Mouse (Mus musculus) right cerebral cortex, adult 2 months (tissue): ENCODE measurements around the gene Jaml.
A peak's percentile ranks its signal among the peaks of the same experiment; 100 is the strongest.
"Not testable (repeated sequence)": the region's sequence is repeated elsewhere in the genome, so short reads cannot be mapped to it uniquely, and the experiment has no call there.

Experiments used
- DNase-seq, 2 experiments: peaks; one replicate each; pipeline ENCODE4 v3.0.0; 2021 to 2022; ENCODE audit warnings: low spot score in 2 of 2

Jaml gene

DNA sequence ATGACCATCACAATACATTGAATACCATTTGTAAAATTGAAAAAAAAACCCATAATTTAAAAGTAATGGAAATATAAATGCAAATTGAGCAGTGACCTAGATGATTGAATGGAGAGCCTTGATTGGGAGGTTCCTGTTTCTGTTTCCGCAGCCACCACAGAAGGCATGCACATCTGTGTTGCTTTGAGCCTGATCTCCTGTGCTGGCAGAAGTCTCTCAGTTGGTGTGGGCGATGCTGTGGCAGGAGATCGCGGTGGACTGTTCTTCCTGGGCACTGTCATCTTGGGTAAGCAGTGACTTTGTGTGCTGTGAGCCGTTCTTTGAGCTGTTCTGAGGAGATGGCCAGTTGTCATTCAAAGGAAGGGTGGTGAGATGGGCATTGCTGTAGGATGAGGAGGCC lies at the start of gene Jaml:
Gene Jaml, plus strand, starts transcription at position 173 of the 400 bp plus-strand sequence.
- DNase-seq, result no peak

DNA sequence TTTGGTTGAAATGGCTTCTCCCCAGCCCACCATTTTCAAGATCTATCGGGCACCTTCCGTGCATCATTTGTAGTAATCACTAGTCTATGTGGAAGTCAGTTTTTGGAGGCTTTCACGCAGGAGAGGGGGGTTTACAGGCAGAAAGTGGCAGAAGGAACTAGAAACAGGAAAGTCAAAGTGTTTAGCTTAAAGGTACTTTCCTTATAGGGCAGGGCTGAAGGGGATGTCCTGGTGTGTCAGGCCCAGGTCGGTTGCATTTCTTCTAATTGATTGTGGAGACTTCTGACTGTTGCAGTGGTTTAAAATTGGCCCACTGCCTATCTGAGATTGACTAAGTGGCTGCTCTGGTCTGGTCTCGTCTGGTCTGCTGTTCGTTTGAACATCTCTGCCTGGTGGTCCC lies 48.6 kb upstream of the Jaml start:
- no peak for DNase-seq

DNA sequence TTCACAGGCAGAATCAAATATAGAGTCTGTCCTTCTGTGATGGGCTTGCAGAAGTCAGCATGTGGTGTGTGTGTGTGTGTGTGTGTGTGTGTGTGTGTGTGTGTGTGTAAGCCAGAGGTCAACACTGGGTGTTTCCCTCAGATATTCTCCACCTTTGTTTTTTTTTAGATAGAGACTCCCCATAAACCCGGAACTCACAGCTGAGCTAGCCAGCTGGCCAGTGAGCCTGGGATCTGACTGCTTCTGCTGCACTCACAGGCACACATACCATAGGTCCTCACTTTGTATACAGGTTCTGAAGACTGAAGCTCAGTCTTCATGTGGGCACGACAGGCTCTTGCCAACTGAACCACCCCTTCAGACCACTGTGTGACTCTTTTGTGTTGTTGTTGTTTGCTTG lies 46.7 kb upstream of the Jaml start:
- no peak for DNase-seq

DNA sequence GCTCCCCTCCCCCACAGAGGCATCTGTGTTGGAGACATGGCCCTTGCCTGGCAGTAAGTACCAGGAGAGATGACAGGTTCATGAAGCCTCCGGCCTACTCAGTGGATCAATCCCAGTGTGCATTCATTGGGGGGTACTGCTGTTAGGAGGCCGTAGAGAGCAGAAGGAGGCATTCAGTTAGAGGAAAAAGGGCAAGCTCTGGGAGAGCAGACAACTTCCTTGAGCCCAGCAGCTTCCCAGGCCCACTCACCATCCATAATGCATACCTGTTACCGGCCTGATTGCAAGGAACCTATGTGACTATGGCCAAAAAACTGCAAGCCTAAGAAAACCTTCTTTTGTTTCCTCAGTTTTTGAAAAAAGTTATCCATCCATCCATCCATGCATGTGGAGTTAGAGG lies 44.5 kb upstream of the Jaml start:
- DNase-seq, result no peak

DNA sequence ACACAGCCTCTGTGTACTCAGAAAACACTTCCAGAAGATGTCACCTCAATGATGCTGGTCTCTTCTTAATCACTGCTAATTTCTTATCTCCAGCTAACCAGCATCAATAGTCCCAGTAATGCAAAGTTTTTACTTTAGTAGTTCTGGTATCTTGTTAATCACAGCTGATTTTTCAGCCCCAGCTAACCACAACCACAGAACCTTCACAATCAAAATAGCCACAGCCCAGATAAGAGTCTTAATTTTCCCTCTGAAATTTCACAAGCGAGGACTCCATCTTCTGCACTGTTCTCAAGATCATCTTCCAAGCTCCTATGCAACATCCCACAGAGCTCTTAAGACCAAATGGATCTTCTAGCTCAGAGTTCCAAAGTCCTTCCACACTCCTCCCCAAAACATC lies 41.2 kb upstream of the Jaml start:
- DNase-seq, result not testable (repeated sequence)

DNA sequence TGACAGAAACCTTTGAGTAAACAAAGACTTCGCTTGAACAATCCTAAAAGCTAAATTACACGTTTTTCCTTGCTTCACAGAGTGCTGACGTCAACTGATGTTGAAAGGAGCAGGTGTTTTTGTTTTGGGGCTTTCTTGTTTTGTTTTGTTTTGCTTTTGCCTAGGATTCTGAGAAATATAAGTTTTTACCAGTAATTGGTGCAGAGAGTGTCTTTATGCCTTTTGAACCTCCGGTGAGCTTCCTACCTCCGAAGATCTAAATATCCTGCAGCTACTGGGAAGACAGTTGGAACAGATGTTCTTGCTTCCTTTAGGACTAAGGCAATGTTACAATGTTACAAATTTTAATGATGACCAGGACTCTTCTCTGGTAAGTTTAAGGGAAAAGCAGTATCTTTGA lies 39.5 kb upstream of the Jaml start, which contains the start of gene Mpzl2:
Gene Mpzl2, plus strand, starts transcription at position 301 of the 400 bp plus-strand sequence.
- no peak for DNase-seq

DNA sequence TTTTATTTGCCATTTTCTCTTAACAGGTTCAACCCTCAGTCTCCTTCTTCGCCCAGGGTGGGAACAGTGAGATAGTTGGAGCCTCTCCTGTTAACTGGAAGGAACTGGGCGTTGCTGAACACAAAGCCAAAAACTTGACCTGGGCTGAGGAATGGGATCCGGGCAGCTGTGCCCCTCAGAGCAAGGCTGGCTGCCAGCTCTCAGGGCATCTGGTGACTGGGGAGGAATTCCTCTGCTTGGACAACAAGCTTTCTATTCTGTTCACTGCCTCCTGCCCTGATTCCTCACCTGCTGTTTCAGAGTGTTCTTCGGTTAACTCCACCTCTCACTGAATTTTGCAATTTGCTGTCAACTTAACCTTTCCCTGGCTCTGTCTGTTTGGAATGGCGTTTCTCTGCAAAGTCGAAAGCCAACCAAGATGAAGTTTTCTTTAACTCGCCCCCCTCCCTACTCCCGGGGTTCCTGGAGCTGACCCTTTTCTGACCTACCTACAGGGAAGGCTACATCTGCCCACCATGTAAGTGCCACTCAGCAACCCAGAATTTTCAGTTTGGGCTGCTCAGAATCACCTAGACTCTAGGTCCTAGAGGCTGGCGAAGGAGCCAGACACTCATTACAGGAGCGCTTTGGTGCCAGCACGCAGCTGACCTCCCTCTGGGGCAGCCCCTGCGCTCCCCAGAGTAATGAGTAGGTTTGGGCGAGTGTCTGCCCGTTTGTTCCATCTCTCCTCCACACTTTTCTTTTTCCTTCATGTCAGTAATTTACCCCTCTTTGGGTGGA lies 38.7 kb upstream of the Jaml start:
- no peak for DNase-seq

DNA sequence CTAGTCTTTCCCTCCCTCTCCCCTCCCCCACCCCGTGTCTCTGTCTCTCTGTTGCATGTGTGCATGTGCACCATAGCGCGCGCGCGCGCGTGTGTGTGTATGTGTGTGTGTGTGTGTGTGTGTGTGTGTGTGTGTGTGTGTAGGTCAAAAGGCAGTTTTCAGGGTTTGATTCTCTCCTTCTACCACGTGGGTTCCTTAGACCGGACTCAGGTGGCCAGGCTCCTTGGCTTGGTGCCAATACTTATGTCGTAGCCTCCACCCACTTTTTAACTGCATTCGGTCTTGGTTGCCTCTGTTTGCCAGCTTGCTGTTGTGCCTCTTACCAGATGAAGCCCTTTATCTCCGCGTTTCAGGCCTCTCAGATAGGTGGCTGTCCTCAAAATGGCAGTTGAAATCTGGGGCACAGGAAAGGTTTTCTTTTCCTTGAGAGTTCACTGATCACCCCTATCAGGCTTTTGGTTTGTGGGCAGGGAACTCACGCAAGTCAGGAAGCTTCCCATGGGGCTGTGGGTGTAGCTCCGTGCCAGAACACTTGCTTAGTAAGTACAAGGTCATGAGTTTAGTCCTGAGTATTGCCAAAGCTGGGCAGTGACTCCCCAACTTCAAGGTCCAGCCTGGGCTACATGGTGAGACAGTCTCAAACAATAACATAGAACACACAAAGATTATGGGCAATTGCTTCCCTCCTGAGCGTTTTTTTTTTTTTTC lies 37.7 kb upstream of the Jaml start:
- no peak for DNase-seq

DNA sequence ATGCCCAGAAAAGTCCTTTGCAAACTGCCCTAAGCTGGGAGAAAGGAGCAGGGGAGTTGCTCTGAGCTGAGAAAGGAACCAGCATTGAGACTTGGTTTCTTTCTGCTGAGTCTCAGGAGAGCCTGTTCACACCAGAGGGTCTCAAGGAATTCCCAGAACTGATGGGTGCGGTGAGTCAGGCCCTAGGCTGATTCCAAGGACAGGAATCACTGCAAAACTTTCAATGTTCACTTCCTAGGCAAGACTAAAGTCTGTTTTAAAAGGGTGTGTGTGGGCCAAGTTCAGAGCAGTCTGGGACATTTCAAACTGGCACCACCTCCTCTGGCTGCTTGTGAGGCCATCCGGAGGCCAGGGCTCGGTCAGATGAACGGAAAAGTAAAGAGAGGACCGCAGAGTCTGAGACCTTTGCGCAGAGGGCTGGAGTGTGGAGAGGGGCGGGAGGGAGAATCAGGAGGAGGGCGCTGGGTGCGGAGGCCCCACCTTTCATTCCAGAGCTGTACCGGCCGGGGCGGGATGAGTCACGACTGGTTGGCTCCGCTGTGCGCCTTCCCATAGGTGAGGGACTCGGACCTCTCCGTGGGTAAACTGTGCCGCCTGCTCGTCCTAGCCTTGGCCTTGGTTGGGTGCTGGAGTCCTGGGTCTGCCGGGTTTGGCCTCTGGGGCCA lies 36.8 kb upstream of the Jaml start:
- DNase-seq, result no peak

DNA sequence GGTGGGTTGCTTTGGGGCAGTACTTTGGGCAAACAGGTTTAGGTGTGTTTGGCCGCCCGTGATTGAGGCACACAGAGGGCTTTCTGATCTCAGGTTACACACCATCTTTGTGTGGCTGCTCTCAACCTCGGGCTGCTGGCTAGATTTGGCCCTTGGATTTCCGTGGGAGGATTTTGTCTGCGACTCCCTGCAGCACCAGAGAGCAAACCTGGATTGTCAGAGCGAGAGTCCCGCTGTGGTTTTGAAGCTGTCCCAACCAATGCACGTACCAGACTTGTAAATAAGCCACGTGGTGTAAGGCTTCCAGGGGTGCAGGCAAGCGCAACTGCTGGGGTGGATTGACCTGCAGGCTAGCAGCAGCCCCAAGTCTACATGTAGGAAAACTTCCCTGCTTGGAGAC lies 36.0 kb upstream of the Jaml start:
- DNase-seq, result no peak

DNA sequence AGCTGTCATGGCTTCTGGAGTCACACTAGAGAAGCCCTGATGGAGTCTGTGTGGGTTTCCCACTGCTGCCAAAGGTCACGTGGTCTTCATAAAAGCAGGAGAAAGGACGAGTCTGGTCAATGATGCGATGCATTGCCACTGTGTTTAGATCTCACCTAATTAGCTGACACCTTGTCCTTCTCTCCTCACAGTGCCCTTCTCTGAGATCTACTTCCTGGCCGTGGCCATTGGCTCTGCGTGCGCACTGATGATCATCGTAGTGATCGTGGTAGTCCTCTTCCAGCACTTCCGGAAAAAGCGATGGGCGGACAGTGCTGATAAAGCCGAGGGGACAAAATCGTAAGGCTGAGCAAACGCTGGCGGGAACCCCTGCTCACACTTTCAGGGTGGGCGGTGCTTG lies 32.0 kb upstream of the Jaml start:
- DNase-seq, result no peak

DNA sequence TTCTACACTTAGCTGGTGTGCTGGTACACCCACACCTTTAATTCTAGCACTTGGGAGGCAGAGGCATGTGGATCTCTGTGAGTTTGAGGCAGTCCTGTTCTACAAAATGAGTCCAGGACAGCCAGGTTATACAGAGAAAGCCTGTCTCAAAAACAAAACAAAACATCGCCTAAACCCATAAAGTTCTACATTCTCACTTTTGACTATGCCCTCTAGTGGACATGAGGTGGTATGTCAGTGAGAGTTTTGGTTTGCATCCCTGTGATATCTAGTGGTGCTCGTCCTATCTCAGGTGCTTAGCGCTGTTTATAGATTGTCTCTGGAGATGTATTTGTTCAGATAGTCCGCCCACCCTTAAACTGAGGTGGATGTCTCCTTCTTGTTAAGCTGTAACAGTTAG lies 30.5 kb upstream of the Jaml start:
- DNase-seq, result peak; percentile 14 to 25

DNA sequence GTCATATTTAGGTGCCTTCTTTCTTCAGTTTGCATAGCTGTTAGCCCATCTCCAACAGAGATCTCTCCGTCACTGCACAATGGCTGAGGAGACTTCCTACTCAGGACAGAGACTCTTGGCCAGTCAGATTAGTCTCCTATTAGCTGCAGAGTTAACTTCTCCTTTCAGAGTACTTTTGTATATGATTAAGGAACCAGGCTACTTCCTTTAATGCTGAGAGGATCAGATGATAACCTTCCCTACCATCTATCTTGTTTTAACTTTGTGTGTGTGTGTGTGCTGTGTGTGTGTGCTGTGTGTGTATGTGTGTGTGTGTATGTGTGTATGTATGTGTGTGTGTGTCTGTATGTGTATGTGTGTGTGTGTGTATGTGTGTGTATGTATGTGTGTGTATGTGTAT lies 29.3 kb upstream of the Jaml start:
- no peak for DNase-seq

DNA sequence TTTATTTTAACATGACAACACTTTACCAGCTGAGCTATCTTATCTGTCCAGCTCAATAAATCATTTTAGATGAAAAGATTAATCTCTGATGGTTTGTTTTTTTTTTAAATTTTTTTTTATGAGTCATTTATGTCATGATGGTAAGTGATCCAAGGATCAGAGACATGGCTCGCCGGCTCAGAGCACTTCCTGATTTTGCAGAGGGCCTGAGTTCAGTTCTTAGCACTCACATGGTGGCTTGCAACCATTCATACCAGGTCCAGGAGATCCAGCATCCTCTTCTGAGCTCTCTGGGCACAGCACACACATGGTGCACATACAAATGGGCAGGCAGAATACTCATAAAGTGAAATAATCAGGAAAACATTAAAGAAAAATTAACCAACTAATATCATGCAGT lies 28.7 kb upstream of the Jaml start:
- DNase-seq, result no peak

DNA sequence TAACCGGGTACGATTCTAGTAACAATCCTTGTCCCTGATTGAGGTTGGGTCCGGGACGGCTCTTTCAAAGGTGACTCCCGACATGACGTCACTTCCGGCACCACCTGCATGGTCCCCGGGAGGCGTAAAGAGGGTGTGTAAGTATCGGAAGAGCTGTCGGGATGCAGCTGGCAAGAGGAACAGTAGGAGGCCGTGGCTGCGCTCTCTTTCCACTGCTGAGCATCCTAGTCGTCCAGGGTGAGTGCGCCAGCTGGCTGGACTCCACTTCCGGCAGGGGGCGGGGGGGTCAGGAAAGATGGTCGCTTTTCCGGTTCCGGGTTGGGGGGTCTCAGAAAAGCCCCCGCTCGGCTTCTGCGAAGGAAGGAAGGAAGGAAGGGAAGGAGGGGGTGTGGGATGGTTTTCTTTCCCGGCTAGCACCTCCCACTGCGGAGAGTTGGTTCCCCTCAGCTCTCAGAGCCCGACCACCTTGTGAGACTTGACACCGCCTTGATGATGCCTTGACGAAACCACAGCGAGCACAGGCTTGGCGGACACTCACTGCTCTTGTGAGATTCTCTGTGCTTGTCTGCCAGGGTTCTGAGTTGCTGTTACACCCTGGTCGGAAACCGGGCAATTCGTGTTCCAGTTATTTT lies 23.8 kb upstream of the Jaml start, which contains the start of gene Mpzl3:
Gene Mpzl3, plus strand, starts transcription at position 105 of the 632 bp plus-strand sequence.
- DNase-seq, result peak; percentile 85 to 91

DNA sequence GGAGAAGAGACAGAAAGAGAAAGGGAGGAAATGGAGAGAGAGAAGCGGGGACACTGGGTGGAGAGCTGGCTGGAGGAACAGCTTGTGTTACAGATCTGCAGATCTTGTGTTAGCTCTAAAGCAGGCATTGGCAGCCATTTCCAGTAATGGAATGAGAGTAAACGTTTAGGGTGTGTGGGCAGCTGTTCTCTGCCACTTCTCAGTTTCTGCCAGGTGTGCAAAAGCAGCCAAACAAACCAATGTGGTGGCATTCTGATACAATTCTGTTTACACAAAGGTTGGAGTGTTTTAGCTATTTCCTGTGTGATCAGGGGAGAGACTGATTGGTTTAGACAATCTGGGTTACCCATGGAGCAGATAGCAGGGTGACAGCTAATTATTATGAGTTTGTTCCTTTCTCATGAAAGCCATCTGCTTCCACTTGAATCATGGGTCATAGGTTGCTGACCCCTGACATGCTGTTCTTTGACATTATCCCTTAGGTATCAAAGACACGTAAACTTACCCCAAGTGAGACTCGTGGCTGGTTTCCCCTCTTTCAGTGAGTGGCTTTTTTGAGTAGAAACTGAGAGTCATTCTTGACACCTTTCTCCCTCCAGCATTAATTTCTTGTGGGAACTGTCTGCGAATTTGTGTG lies 20.6 kb upstream of the Jaml start:
- no peak for DNase-seq

DNA sequence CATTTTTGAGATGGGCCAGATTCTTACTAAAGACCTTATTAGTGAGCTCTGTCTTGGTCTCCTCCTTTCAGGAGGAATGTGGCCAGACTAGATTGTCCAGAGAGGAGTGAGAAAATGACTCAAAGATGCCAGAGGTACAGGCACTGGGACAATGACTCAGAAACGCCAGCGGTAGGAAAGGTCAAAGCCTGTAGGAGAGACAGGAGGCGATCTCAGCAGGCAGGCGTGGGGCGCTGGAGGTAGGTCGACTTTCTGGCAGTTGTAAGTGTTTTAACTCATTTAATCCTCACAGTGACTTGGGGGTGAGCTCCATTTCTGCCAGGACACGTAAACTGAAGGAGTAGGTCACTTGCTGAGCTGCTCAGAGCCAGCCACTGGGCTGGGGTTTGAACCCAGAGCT lies 18.8 kb upstream of the Jaml start:
- no peak for DNase-seq

DNA sequence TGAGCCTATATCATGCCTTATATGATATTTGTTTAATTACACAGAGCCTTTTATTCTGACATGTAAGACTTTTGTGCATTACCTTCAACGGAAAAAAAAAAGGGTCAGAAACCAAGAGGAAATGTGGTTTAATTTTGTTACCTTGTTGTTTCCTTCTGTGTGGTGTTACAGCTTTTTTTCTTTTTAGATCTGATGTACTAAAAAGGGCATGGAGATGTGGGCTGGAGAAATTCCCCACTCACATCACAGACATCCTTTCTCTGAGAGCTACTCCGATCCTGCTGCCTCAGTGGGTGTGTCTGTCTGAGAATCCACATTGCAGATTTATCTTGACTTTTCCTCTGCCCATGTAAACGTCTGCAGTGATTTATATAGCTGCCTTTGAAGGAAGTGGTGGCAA lies 16.3 kb upstream of the Jaml start:
- no peak for DNase-seq

DNA sequence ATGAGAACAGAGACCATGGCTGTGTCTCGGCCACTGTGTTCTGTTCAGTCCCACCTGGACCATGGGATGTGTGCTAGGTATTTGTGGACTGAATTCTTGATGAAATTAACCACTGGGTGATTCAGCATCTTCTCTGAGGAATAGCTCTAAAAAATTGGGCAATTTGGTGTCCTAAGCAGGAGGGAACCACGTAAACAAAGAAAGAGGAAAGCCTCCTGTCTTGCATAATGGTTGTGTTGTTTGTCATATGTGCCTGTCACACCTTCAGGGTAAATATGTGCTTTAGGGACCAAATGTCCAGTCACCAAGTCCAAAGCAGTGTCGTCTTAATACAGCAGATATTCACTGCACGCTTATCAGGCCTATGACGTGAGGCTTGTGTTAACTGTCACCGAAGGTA lies 14.6 kb upstream of the Jaml start:
- no peak for DNase-seq

DNA sequence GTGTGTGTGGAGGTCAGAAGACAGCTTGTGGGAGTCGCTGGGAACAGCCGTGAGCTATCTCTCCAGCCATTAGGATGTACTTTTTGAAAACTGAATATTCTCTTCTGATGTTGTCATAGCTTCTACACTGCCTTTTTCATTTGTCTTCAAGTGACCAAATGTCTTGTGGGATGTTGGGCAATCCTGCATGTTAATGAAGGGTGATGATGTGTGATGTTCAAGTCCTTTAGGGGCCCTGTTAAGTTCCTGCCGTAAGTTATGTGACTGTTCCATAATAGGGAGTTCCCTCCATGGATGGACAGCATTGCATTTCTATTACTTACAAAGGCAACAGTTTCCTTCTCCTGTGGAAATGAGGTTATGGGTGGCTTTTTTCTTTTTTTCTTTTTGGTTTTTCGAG lies 12.2 kb upstream of the Jaml start:
- no peak for DNase-seq

DNA sequence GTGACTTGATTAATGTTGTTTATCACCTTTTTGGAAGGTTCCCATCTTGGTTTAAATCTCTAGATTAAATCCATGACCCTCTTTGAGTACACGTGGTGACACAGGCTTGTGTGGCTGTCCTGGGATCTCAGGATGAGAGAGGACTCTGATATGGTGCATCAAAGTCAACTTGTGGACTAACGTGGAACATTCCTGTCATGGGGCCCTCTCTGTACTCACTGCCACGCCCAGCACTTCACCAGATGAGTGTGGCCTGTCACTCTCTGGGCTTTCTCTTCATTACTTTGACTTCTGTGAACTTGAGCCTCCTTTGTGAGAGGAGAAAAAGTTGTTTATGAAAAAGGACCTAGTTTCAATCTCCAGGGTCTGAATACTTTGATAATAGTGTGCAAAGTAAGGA lies 7.2 kb upstream of the Jaml start:
- no peak for DNase-seq

DNA sequence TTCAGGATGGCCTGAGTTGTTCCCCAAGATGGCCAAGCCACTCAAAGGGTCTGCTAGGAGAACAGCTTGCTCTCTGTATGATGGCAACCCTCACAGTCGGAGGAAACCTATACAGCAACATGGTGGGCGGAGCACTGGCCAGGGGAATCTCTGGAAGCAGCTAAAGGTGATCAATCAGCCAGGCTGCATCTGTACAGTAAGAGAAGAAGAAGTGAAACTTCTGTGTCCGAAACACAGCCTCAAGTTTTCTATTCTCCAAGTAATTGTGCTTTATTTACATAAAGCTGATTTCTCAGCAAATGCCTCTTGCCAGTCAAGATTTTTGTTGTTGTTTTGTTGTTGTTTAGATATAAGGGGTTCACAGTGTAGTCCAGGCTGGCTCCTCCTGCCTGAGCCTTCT lies 1.1 kb upstream of the Jaml start:
- DNase-seq, result no peak
